Mouse (Mus musculus) lung, adult 2 months (tissue): ENCODE results near the gene Edn1. TPM values are rescaled to one million over a fixed set of nuclear protein-coding genes. Genes with fewer than 3 reads are reported as not detected.

Experiments used
- DNase-seq: peaks from one replicate; pipeline ENCODE4 v3.0.0; 2022
- H3K4me1 ChIP-seq: fragments of 200-500 bp; 2 replicates; pipeline ENCODE4 v1.6.1; 2011; ENCODE audit warnings: low read length; ENCODE audit not compliant: control insufficient read depth, insufficient read depth
- H3K4me3 ChIP-seq: fragments of 200-500 bp; replicated peaks from 2 replicates; pipeline ENCODE3; 2011; ENCODE audit warnings: low read depth, mild to moderate bottlenecking, control low read depth, low read length; ENCODE audit errors: extremely low read depth
- CTCF ChIP-seq: fragments of 200-500 bp; IDR thresholded peaks from 2 replicates; pipeline ENCODE4 v1.5.1; 2011; ENCODE audit warnings: mild to moderate bottlenecking, low read length, control low read depth; ENCODE audit not compliant: insufficient read depth
- POLR2A ChIP-seq: fragments of 200-500 bp; IDR thresholded peaks from 2 replicates; pipeline ENCODE4 v1.6.1; 2011; ENCODE audit warnings: low read depth, mild to moderate bottlenecking, control low read depth, low read length, borderline replicate concordance; ENCODE audit errors: extremely low read depth
- WGBS: fragments of 180-500 bp; shearing (Covaris S2); methylation state at CpG from one replicate; pipeline ENCODE4 v1.1.7; 2018; 5-methylcytosine and 5-hydroxymethylcytosine counted together
- polyA plus RNA-seq: library from polyadenylated mRNA; depleted of rRNA; stranded (reverse); fragments of >200 nt; gene quantifications from 2 replicates; pipeline ENCODE4 v1.2.3, GENCODE M21; 2012

Edn1 gene
- polyA plus RNA-seq, 1 experiment = 18.2 TPM

DNA sequence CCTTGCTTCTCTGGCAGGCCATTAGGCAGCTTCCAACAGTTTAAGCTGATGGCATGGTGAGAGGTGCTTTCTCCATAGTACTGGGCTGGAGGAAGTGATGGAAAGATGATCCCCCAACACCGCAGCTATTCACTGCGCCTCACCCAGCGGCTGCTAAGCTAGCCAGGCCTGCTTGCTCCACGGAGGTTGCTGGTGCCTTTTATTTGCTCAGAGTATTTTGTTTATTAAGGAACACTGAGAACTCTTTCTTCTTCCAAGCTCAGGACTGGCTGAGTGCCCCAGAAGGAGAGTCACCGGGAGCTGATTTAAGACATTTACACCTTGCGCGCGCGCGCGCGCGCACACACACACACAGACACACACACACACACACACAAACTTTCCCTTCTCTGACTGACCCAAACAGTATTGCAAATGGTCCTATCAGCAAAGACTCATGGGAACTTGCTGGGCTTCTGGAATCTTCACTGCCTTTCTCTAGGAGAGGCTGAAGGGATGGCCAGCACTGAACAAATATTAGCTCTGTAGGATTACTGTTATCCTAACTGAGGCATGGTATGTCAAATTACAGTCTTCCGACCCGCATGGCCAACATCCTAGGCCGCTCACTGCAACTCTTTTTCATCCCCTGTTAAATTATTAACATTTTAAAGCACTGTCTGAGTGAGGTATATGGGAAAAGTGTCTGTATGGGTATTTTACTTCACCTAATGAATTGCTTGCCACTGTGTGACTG is 7.3 kb downstream of the Edn1 start:
- peaks cover 6% of the 10 kb centered on the region; the same call in 1 of the 2 replicates for H3K4me1 ChIP-seq
- WGBS = 72% methylated on average over 16 of the region's 16 CpGs
- TF ChIP-seq POLR2A (no peak), CTCF (no peak)
- no peak overlapping the region for H3K4me3 ChIP-seq
- no peak for DNase-seq

DNA sequence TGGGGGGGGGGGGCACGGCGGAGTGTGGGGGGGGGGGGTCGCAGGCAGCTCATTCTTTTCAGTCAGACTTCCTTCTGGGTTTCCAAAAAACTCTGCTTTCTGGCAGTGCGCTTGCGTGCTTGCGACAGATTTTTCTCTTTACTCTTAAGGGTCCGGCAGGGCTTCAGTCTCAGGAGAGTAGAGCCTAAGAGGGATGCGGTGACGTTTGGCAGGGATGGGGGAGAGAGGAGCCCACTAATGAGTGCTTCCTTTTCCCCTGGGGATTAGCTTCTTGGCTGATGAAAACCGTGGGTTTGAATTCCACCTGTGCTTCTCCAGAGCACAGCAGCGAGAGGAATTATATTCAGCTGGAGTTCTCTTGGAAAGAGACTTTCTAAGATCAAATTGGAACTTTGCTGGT is 8.5 kb downstream of the Edn1 start:
- H3K4me1 ChIP-seq = peaks cover 6% of the 10 kb centered on the region; the same call in 1 of the 2 replicates
- no peak for DNase-seq
- H3K4me3 ChIP-seq = no peak overlapping the region
- no peak for TF ChIP-seq CTCF
- 34% methylated on average over 11 of the region's 11 CpGs for WGBS

DNA sequence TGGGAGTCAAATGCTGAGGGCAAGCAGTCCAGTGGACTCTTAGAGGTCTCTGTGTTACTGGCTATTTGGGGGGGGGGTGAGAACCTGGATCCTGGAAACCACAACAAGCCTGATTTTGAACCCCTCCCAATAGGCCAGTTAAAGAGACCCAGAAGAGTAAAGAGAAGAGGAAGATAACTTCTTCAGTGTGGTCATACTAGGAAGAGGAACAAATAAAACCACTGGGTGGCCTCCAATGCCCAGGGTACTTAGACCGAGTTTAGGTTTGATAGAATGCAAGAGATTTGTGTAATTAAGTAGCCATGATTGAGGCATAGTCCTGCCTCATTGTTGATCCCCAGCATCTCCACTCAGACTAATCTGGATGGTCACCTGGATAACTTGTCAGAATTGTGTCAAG is 14.4 kb downstream of the Edn1 start:
- TF ChIP-seq CTCF (no peak), POLR2A (no peak)
- DNase-seq = no peak
- 71% methylated on average over 1 of the region's 1 CpGs for WGBS
- H3K4me1 ChIP-seq = no peaks in the 10 kb centered on the region
- no peak overlapping the region for H3K4me3 ChIP-seq

DNA sequence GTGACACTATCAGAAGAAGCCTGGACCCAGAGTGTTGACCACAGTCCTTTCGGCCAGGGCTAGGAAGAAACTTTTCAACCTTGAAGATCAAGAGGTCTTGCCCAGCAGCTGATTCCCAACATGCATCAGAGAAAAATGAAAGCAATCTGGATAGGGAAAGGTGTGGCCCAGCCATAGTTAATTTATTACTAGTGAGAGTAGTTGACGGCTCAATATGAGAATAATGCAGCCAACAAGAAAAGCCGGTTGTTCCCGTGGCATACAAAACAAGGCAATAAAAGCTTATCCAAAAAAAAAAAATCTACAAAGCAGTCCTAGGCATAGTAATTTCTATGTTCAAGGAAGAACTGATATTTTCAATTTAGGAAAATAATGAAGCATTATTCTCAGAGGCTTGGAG is 16.5 kb downstream of the Edn1 start:
- H3K4me1 ChIP-seq = no peaks in the 10 kb centered on the region
- WGBS = 70% methylated on average over 4 of the region's 4 CpGs
- no peak for DNase-seq
- TF ChIP-seq CTCF = no peak
- H3K4me3 ChIP-seq = no peak overlapping the region

DNA sequence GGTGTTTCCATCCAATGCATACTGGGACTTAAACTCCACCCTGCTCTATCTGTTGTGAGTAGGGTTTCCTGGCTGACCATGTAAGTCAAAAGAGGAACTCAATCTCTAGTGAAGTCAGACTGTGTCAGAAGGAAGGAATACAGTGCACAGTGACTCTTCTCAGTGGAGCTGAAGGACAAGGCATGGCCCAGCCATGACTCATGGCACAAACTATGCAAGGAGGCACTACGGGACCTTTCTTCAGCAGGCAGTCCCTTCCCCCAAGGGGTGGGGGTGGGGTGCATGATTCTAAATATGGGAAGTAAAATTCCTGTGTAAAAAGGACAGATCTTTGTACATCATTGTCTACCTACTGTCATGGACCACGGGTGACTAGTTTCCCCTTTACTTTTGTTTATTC is 27.3 kb downstream of the Edn1 start:
- H3K4me1 ChIP-seq = no peaks in the 10 kb centered on the region
- no peak overlapping the region for H3K4me3 ChIP-seq
- WGBS = 50% methylated on average over 2 of the region's 2 CpGs
- no peak for DNase-seq
- TF ChIP-seq POLR2A (no peak), CTCF (no peak)

DNA sequence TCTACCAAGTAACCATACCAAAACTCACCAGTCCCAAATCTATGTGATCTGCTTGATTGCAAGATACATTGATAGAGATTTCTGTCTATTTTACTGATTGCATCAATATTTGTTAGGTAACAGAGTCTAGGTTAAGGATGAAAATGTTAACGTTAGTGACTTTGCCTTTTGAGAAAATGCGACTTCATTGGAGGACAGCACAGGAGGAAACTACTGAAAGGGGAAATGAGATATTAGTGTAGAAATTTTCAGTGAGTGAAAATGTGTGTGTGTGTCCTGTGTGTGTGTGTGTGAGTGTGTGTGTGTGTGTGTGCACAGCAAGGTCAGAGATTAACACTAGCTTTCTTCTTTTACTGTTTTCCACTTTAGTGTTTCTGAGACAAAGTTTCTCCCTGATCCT is 29.8 kb downstream of the Edn1 start:
- no peak for DNase-seq
- Histone ChIP-seq H3K4me3 (no peak overlapping the region), H3K4me1 (no peaks in the 10 kb centered on the region; the same call in 1 of the 2 replicates)
- WGBS = 84% methylated on average over 2 of the region's 2 CpGs
- no peak for TF ChIP-seq CTCF
- no peak for TF ChIP-seq POLR2A

DNA sequence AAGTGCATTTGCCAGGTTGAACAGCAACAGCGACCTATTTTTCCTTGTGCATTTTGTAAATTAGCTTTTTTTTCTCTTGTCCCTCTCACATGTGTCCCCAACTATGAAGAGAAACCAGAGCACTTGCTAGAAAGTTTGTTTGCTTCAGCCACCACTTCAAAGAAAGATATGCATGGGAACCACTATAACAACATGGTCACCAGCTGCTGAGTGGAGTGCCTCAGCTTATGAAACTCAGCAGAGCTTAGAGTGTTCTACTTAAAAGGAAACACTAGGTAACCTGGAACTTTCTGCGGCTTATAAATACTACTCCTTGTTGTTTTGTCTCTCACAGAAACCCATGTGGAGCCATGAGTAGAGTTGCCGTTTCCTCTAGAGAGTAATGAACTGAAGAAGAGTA is 33.7 kb downstream of the Edn1 start:
- TF ChIP-seq CTCF = no peak
- TF ChIP-seq POLR2A = no peak
- no peak for DNase-seq
- 69% methylated on average over 3 of the region's 3 CpGs for WGBS
- H3K4me1 ChIP-seq = no peaks in the 10 kb centered on the region; the same call in 1 of the 2 replicates
- H3K4me3 ChIP-seq = no peak overlapping the region

DNA sequence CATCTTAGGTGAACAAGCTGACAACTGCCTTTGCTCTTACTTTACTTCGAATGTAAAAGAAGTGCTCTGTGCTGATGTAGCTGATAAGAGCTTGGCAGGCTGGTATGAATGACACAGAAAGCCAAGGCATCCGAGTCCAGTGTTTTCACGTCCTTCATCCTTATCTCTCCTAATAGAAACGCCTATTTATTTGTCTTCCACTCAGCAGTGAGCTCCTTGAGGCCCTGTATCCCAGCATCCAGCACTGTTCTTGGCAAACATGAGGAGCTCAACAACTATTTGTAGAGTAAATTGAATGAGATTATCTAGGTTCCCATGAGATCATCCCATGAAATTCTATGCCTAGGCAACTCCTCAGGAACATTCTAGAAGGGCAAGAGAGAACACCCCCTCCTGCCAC is 35.1 kb downstream of the Edn1 start:
- Histone ChIP-seq H3K4me1 (no peaks in the 10 kb centered on the region; the same call in 1 of the 2 replicates), H3K4me3 (no peak overlapping the region)
- no peak for TF ChIP-seq CTCF
- no peak for TF ChIP-seq POLR2A
- WGBS = 9% methylated on average over 4 of the region's 4 CpGs
- no peak for DNase-seq

DNA sequence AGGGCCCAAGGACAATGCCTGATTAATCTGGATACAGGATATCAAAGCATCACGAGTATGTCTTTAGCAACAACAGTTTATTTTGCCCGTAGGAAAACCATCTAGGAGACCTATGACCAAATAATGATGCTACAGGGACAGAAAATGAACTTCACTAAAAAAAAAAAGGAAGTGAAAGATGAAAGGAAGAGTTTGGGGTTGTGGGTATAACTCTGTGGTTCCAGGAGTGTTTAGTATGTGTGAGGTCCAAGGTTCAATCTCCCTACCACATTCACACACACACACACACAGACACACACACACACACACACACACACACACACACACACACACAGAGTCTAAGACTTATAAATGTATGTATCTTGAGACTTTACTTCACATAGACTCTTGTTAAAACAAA is 35.8 kb downstream of the Edn1 start:
- TF ChIP-seq POLR2A = no peak
- no peak for TF ChIP-seq CTCF
- WGBS = 68% methylated on average over 2 of the region's 2 CpGs
- Histone ChIP-seq H3K4me3 (no peak overlapping the region), H3K4me1 (no peaks in the 10 kb centered on the region; the same call in 1 of the 2 replicates)
- DNase-seq = no peak

DNA sequence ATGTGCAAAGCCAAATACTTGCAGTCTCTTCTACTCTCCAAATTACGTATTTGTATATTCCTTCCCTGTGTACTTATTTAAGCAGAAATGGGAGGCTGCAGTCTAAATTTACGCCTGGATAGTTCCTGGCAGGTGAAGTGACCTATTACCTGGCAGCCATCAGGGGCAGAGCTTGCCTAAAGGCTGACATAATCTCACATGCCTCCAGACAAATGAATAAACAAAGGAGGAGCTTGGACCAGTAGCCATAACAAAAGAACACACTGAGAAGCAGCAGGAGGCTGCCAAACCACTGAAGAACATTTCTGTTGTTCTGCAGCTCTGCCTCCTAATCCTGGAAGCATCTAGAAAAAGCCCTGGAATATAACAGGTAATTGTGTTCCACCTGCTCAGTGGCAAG is 38.2 kb downstream of the Edn1 start:
- TF ChIP-seq CTCF (no peak), POLR2A (no peak)
- no peak for DNase-seq
- H3K4me3 ChIP-seq = no peak overlapping the region
- 58% methylated on average over 2 of the region's 2 CpGs for WGBS
- no peaks in the 10 kb centered on the region; the same call in 1 of the 2 replicates for H3K4me1 ChIP-seq
